In the genomic region with DNA sequence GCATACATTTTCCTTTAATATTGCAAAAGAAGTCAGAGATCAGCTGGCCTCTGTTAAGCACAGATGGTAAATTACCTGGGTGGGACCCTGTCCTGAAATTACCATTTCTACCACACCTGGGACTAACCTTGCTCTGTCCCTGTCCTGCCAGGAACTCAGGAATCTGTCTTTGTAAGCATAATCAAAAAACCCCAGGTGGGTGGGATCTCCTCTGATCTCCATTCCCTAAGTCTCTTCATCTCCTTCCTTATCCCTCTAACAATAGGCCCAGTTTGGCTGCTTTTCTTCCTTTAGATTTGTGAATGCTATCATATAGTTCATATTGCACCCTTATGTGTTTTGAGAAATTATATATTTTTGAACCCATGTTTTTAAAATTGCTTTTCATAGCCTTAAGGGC, we compare ENCODE assay signal across 14 mouse cellular contexts. TPM values are rescaled to one million over a fixed set of nuclear protein-coding genes. Genes with fewer than 3 reads are reported as not detected.
"Had no signal": no experiment of that assay in that cellular context is flagged by ENCODE, and none has a peak within 500 bp of the region (broad histone marks: within the 10 kb centered on the region; RNA-seq: fewer than 3 reads in every experiment).

No protein-coding gene starts in this region.

RNA-seq across cellular contexts. Expression of a gene that starts 38.7 kb away (rescaled TPM):
- polyA plus RNA-seq: small intestine, adult 2 months; spleen, adult 2 months; thymus, adult 2 months had no signal

RNA-seq across cellular contexts. Expression of a gene that starts 52.6 kb away (rescaled TPM):
- total RNA-seq: neutrophil, adult 5-6 weeks had no signal
- polyA plus RNA-seq: neural tube, embryonic 13.5 days; neural tube, embryonic 14.5 days; neural tube, embryonic 15.5 days; small intestine, adult 2 months; spleen, adult 2 months; stomach, embryonic 14.5 days; stomach, embryonic 15.5 days; stomach, embryonic 16.5 days; stomach, postnatal 0 days; testis, adult 2 months; thymus, adult 2 months; thymus, postnatal 0 days; urinary bladder, adult 2 months had no signal
